Mouse (Mus musculus) CD4-positive, CD25-positive, alpha-beta regulatory T cell, adult 2 months (primary cell): ENCODE data around the gene Elp6.

Experiments used
- DNase-seq: peaks from one replicate; pipeline ENCODE4 v3.0.0-alpha.2; 2012; ENCODE audit warnings: low read depth, low spot score

The Elp6 gene

GRCm38 (mm10) chr9:110304969-110305651 lies at the start of gene Elp6:
TSS of gene Elp6 (plus strand) at chr9:110305173.
- peak; percentile 95 for DNase-seq

- no peak for DNase-seq
These were observed 49.5 kb upstream of the Elp6 start for GRCm38 (mm10) chr9:110255407-110256019.

GRCm38 (mm10) chr9:110258646-110259045 lies 46.3 kb upstream of the Elp6 start:
- no peak for DNase-seq

- no peak for DNase-seq
These were observed 45.9 kb upstream of the Elp6 start for GRCm38 (mm10) chr9:110259118-110259517.

GRCm38 (mm10) chr9:110263181-110263580 lies 41.8 kb upstream of the Elp6 start:
- DNase-seq, result no peak

- no peak for DNase-seq
These were observed 40.0 kb upstream of the Elp6 start for GRCm38 (mm10) chr9:110264991-110265390.

GRCm38 (mm10) chr9:110268416-110268815 lies 36.6 kb upstream of the Elp6 start:
- no peak for DNase-seq

GRCm38 (mm10) chr9:110272330-110272729 lies 32.6 kb upstream of the Elp6 start:
- no peak for DNase-seq

GRCm38 (mm10) chr9:110273507-110273906 lies 31.5 kb upstream of the Elp6 start:
- no peak for DNase-seq

- peak; percentile 19 for DNase-seq
These were observed 29.1 kb upstream of the Elp6 start for GRCm38 (mm10) chr9:110275882-110276281.

- no peak for DNase-seq
These were observed 27.5 kb upstream of the Elp6 start for GRCm38 (mm10) chr9:110277431-110277881.

GRCm38 (mm10) chr9:110284075-110284697 lies 20.8 kb upstream of the Elp6 start:
- no peak for DNase-seq

GRCm38 (mm10) chr9:110287321-110287924 lies 17.6 kb upstream of the Elp6 start:
- DNase-seq, result no peak

GRCm38 (mm10) chr9:110293254-110293718 lies 11.7 kb upstream of the Elp6 start:
- DNase-seq, result no peak

- no peak for DNase-seq
These were observed 11.0 kb upstream of the Elp6 start for GRCm38 (mm10) chr9:110293873-110294415.

- no peak for DNase-seq
These were observed 10.2 kb upstream of the Elp6 start for GRCm38 (mm10) chr9:110294786-110295185.

- peak; percentile 87 for DNase-seq
These were observed 7.9 kb upstream of the Elp6 start for GRCm38 (mm10) chr9:110296867-110297627.

GRCm38 (mm10) chr9:110304516-110304915 lies 457 bp upstream of the Elp6 start:
- peak; percentile 57 for DNase-seq

- DNase-seq, result no peak
These were observed 1.4 kb downstream of the Elp6 start for GRCm38 (mm10) chr9:110306371-110306770.

GRCm38 (mm10) chr9:110314706-110315105 lies 9.7 kb downstream of the Elp6 start:
- DNase-seq, result no peak

GRCm38 (mm10) chr9:110315410-110315809 lies 10.4 kb downstream of the Elp6 start:
- DNase-seq, result no peak
